Mouse (Mus musculus): ENCODE measurements around the gene Lcp1.

Gene Lcp1

DNA sequence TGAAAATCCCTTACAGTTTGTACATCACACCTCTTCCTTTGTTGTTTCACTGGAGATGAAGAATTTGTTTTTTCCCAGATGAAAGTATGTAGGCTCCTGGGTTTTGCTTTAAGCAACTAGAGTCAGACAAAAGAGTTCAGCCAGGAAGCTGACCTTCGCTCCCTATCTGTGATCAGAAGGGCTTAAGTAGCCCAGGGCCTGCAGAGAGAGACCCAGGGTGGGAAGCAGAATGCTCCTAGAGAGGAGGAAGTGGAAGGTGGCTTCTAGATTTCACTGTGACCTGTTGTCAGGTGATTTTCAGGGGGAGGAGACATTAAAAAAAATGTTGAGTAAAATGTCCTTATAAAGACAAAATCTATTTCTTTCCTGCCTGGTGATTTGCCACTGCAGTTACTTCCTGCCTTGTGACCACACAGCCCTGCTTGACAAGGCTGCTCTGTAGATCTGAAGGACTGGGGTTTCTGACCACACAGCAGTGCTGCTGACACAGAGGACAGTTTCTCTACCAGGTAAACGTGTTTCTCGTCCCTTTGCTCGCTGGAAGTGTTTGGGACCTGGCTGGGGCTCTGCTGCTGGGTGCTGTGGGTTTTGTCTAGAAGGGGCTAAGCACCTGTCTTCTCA, 45.6 kb downstream of the Lcp1 start:
- peak; percentile 96 for DNase-seq (ENCODE audit: low read depth)

DNA sequence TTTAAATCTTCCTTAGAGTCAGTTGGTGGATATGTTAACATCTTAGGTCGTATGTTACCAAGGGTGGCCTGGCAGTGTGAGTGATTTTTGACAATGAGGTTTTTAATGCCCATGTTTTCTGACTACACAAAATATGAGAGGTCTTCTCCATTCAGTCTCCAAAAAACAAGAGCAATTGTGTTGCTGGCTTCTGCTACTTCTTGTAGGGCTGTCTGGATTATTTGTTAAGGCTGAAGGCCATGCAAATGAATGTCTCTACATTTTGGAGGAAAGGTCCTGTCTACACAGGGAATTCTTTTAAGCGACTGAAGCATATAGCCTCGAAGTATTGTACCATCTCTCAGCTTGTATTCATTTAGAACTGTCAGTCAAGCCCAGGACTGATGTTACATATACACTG, 46.5 kb downstream of the Lcp1 start:
- peak; percentile 52 for DNase-seq (ENCODE audit: low read depth)

DNA sequence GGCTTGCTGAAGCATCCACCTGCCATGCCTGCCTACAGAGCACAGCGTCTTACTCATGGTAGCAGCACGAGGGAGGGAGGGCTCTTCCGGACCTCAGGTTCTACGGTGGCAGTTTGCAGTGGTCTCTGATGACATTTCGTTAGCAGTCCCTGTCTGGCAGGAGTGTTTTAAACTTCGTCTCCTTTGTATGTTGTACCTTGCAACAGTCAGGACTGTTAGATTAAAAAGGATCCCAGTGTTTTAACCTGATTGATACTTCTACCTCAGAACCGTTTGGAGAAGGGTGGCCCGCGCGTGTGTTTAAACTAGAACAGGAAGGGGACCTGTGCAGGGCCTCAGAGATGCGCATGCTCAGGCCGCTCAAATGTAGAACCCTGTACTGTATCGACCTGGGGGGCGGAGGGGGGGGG, 47.5 kb downstream of the Lcp1 start:
- peak; percentile 92 for DNase-seq (ENCODE audit: low read depth)

DNA sequence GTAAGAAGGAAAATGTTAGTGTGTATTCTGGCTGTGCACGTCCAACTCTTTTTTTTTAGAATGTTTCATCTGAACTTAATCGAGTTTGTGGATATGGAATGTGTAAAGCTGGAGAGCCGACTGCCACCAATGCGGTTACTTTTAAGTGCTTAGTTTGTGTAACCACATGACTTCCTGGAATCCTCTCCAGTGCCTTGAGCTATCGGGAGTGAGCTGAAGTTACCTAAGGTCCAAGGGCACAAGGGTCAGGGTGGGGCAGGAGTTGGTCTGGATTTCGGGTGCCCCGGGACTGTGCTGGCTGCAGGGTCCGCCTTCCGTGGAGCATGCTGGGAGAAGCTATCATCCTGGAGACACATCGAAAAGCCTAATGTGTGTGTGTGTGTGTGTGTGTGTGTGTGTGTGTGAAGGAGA, 47.9 kb downstream of the Lcp1 start:
- peak; percentile 83 for DNase-seq (ENCODE audit: low read depth)

DNA sequence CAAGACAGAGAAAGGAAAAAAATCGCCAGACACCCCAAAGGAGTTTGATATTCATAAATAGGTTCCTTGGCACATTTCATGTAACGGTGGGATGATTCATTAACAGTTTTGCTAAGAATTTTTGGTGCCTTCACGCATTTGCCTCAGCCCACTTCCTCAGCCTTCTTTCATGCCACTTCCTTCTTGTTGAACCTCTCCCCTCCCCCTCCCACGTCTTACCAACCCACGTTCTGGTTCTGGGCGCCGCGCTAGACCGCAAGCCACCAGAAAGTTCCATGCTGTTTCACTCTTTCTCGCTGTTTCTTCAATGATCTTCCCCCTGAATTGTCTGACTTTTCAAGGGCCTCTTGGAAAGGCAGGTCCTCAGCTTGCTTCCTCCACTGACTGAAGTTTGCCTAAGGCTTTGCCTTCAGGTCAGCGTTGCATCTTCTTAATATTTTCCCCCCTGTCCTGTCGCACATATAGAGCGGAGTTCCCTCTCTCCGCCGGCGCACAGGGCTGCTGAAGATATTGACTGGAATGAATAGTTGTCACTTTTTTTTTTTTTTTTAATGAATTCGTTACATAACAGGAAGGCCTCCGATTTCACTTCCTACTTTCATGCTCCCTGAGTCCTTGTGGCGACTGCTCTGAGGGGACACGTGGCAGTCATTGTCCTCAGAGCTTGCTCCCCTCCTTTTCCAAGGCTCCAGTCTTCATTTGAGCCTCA, 48.5 kb downstream of the Lcp1 start:
- peak; percentile 92 for DNase-seq (ENCODE audit: low read depth)

- peak; percentile 92 for DNase-seq (ENCODE audit: low read depth)
Measured at GRCm38 (mm10) chr14:75180551-75180978, 49.7 kb downstream of the Lcp1 start.

GRCm38 (mm10) chr14:75181062-75181935, 50.4 kb downstream of the Lcp1 start:
- peak; percentile 87 for DNase-seq (ENCODE audit: low read depth)

GRCm38 (mm10) chr14:75182378-75182777, 51.5 kb downstream of the Lcp1 start:
- DNase-seq (ENCODE audit: low read depth): peak; percentile 50

- peak; percentile 69 for DNase-seq (ENCODE audit: low read depth)
Measured at GRCm38 (mm10) chr14:75182831-75183230, 51.9 kb downstream of the Lcp1 start.

GRCm38 (mm10) chr14:75184069-75184790, 53.3 kb downstream of the Lcp1 start:
- DNase-seq (ENCODE audit: low read depth): peak; percentile 17

GRCm38 (mm10) chr14:75185796-75186594, 55.1 kb downstream of the Lcp1 start:
- peak; percentile 66 for DNase-seq (ENCODE audit: low read depth)

DNA sequence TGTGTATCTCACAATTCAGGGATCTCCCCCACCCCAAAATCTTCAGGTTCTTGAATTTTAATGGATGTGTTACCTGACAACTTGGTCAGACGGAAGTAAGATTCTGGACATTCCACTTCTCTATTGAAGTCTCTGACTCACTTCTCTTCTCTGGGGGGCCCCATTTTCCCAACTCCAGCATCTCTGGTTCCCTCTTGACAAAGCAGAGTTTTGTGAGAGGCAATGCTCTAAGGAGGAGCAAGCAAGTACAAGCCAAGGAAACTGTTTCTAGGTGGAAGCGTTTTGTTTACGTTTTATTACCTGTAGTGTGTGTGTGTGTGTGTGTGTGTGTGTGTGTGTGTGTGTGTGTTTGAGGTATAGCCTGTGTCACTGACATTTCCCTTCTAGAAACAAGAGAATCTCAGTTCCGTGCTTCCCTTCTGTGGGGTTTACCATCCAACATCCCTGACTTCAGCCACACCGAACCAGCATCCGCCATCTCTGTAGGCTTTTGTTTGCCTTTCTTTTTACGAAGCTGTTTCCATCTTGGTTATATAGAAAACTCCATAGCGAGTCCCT, 56.0 kb downstream of the Lcp1 start:
- DNase-seq (ENCODE audit: low read depth): no peak

DNA sequence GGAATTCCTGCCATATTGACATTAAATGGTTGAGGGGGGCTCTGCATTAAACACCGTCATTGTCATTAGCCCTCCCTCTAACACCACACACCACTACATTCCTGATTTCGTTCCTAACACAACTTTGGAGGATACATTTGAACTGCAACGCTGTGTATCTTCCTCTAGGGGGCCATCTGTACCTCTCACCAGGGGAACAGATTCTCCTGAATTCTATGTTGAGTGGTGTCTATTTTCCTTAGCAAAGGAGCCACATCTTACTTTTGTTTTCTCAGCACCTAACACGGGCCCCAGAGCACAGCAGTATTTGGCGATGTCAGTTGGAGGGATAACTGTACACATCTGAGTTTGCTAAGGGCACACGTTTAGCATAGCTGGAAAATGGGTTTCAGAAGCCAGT, 57.6 kb downstream of the Lcp1 start:
- DNase-seq (ENCODE audit: low read depth): peak; percentile 37

- DNase-seq (ENCODE audit: low read depth): no peak
Measured at GRCm38 (mm10) chr14:75189031-75189430, 58.1 kb downstream of the Lcp1 start.

DNA sequence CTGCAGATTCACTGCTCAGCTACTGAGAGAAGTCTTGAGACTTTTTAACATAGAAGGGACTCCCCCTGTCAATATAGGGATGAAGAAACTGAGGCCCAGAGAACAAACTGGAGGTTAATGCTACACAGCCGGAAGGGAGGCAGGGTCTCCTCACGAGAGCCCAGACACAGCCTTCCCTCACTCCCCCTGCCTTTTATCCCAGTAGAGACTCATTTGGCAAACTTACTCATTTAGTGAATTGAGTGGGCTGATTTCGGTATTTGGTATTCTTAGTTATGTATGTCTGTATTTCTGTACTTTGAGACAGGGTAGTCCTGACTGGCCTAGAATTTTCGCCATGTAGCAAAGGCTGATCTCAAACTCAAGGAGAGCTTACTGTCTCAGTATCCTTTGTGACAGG, 59.8 kb downstream of the Lcp1 start:
- no peak for DNase-seq (ENCODE audit: low read depth)

DNA sequence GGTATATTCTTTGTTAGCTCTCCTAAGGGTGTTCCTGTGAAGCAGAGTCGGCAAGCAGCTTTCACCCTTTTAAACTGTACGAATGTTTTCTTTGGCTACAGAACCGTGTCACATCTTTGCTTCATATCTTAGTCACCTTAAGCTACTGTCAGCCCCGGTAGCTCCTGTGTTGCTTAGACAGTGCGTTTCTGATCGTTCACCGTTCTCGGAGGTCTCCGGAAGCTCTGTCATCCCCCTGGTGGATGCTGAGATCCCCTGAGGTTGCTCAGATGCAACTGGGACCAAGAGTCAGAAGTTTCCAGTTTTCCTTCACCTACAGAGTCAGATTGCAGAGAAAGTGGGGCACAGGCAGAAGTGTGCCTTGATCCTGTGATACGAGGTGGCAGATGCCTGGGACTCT, 61.5 kb downstream of the Lcp1 start:
- no peak for DNase-seq (ENCODE audit: low read depth)

GRCm38 (mm10) chr14:75192858-75193257, 62.0 kb downstream of the Lcp1 start:
- no peak for DNase-seq (ENCODE audit: low read depth)

DNA sequence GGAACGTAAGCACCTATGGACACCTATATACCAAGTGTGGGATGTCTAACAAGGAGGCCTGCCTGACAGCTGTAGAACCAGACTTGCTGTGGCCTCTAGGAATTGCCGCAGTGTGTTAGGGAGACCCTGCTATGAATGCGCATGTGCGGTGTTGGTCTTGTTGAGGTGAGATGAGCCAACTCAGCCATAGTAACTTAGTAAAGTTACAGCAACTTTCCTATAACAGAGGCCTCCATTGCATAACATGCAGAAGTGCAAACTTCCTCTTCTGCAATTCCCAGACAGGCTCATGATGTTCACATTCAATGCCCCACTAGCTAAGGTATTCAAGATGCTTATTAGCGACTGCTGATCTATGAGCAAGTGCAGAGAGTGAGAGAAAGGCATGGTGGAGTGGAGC, 64.6 kb downstream of the Lcp1 start:
- peak; percentile 74 for DNase-seq (ENCODE audit: low read depth)

DNA sequence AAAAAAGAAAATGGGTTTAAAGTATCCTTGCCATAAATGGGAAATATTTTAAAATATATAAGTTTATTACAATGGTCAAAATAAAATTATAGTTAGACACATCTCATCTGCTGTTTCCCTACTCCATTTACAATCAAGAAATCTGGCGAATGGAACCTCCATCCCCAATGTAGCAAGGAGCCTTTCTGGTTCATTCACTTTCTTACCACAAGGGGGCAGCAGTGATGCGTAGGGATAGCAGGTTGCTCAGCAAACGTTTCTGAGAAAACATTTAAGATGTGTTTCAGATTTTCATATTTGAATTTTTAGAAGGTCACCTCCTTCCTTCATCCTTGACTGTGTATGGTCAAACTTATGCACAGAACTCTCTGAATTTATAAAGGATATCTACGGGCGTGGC, 66.1 kb downstream of the Lcp1 start:
- peak; percentile 76 for DNase-seq (ENCODE audit: low read depth)

GRCm38 (mm10) chr14:75197660-75198059, 66.8 kb downstream of the Lcp1 start:
- DNase-seq (ENCODE audit: low read depth): peak; percentile 28
